Mouse (Mus musculus) ES-E14 (cell line): ENCODE results near the gene Ptprr. TPM values are rescaled to one million over a fixed set of nuclear protein-coding genes. Genes with fewer than 3 reads are reported as not detected.

Experiments used
- DNase-seq: peaks from one replicate; pipeline ENCODE4 v3.0.0-alpha.2; 2013; ENCODE audit warnings: low read depth, low spot score
- H3K27ac ChIP-seq: 2 replicates; pipeline ENCODE4 v1.5.1; 2012; ENCODE audit warnings: low read depth, mild to moderate bottlenecking, low read length, moderate library complexity, mixed read lengths; ENCODE audit not compliant: poor library complexity, insufficient read depth, severe bottlenecking
- H3K36me3 ChIP-seq: 2 replicates; pipeline ENCODE4 v1.6.1; 2012; ENCODE audit warnings: mild to moderate bottlenecking, low read length, moderate library complexity, mixed read lengths; ENCODE audit not compliant: control insufficient read depth, poor library complexity, insufficient read depth, severe bottlenecking
- H3K4me1 ChIP-seq, 2 experiments: fragments of 150-350 bp in 1 of 2; sonication (generic) in 1 of 2; 2 replicates each; pipeline ENCODE4 v1.6.1; 2012; ENCODE audit warnings: low read length in 2 of 2, mild to moderate bottlenecking in 1 of 2, mixed read lengths in 1 of 2; ENCODE audit not compliant: control insufficient read depth in 2 of 2, insufficient read depth in 2 of 2, poor library complexity in 1 of 2
- H3K4me3 ChIP-seq, 2 experiments: fragments of 150-350 bp in 1 of 2; sonication (generic) in 1 of 2; 2 replicates each; pipeline ENCODE4 v1.5.1; 2012; ENCODE audit warnings: low read length in 2 of 2, low read depth in 1 of 2, mild to moderate bottlenecking in 1 of 2, mixed read lengths in 1 of 2; ENCODE audit not compliant: insufficient read depth in 1 of 2, poor library complexity in 1 of 2, severe bottlenecking in 1 of 2
- H3K9ac ChIP-seq: 2 replicates; pipeline ENCODE4 v1.6.1; 2012; ENCODE audit warnings: low read depth, mild to moderate bottlenecking, low read length, mixed read lengths; ENCODE audit not compliant: poor library complexity, insufficient read depth, severe bottlenecking
- H3K9me3 ChIP-seq: fragments of 150-350 bp; sonication (generic); 2 replicates; pipeline ENCODE4 v1.6.1; 2012; ENCODE audit warnings: low read depth, mild to moderate bottlenecking, low read length; ENCODE audit not compliant: control insufficient read depth, insufficient read depth
- CHD2 ChIP-seq: IDR thresholded peaks from 2 replicates; pipeline ENCODE4 v1.6.1; 2014; ENCODE audit warnings: mild to moderate bottlenecking, low read depth, low read length, inconsistent platforms
- HCFC1 ChIP-seq: IDR thresholded peaks from 2 replicates; pipeline ENCODE4 v1.6.1; 2012; ENCODE audit warnings: low read length, inconsistent platforms, borderline replicate concordance; ENCODE audit not compliant: insufficient read depth
- MAFK ChIP-seq: IDR thresholded peaks from 2 replicates; pipeline ENCODE4 v1.6.1; 2014; ENCODE audit warnings: mild to moderate bottlenecking, low read depth, low read length, inconsistent platforms; ENCODE audit not compliant: insufficient read depth
- ZC3H11A ChIP-seq: IDR thresholded peaks from 2 replicates; pipeline ENCODE4 v1.6.1; 2012; ENCODE audit warnings: low read depth, mild to moderate bottlenecking, inconsistent platforms, low read length, borderline replicate concordance
- ZNF384 ChIP-seq: IDR thresholded peaks from 2 replicates; pipeline ENCODE4 v1.6.1; 2012; ENCODE audit warnings: low read depth, low read length, inconsistent platforms
- in situ Hi-C, 2 experiments: fragments of 600-800 bp; cut with MboI; formaldehyde crosslinking; loops; one replicate each; pipeline ENCODE4 v1.15.1; 2025; ENCODE audit warnings: low sequenced_read_pairs in 2 of 2, inconsistent platforms in 1 of 2; ENCODE audit not compliant: unreplicated experiment in 2 of 2
- total RNA-seq: library from RNA; depleted of rRNA; stranded (reverse); fragments of 300-350 nt; gene quantifications from 2 replicates; pipeline ENCODE4 v1.2.3, GENCODE M21; 2012

The Ptprr gene
- total RNA-seq, 1 experiment = 0.13 TPM

- in situ Hi-C loops = no loop called here
- H3K36me3 ChIP-seq = no peaks in the 10 kb centered on the region
- H3K4me1 ChIP-seq = no peaks in the 10 kb centered on the region
- no peaks in the 10 kb centered on the region for H3K9me3 ChIP-seq
- H3K27ac ChIP-seq = no peak overlapping the region
- H3K4me3 ChIP-seq = no peak overlapping the region
- no peak for DNase-seq
- H3K9ac ChIP-seq = no peak overlapping the region
- TF ChIP-seq ZNF384 (no peak), CHD2 (no peak), ZC3H11A (no peak), MAFK (no peak), HCFC1 (no peak)
Measured at GRCm38 (mm10) chr10:116112868-116113267, 94.9 kb downstream of the Ptprr start.

GRCm38 (mm10) chr10:116113867-116114474 lies 96.0 kb downstream of the Ptprr start, which contains the start of gene 4933416C03Rik:
4933416C03Rik (minus strand) TSS chr10:116113917.
- DNase-seq = peak; percentile 9
- H3K4me3 ChIP-seq = peak within 1 kb of the TSS; percentile 40 to 49
- H3K9ac ChIP-seq = no peak within 1 kb of the TSS
- H3K4me1 ChIP-seq = no peaks in the 10 kb centered on the region
- in situ Hi-C loops = no loop called here
- no peak for TF ChIP-seq ZC3H11A
- TF ChIP-seq HCFC1 = no peak
- no peak for TF ChIP-seq MAFK
- no peak for TF ChIP-seq CHD2
- TF ChIP-seq ZNF384 = no peak
- no peaks in the 10 kb centered on the region for H3K36me3 ChIP-seq
- H3K27ac ChIP-seq = no peak within 1 kb of the TSS
- H3K9me3 ChIP-seq = no peaks in the 10 kb centered on the region

GRCm38 (mm10) chr10:116115881-116116677 lies 98.1 kb downstream of the Ptprr start:
- Histone ChIP-seq H3K9me3 (no peaks in the 10 kb centered on the region), H3K36me3 (no peaks in the 10 kb centered on the region), H3K4me1 (no peaks in the 10 kb centered on the region), H3K9ac (no peak overlapping the region), H3K4me3 (no peak overlapping the region), H3K27ac (no peak overlapping the region)
- in situ Hi-C loops = no loop called here
- TF ChIP-seq HCFC1 (no peak), ZC3H11A (no peak), ZNF384 (no peak), MAFK (no peak), CHD2 (no peak)
- DNase-seq = no peak

GRCm38 (mm10) chr10:116117060-116117459 lies 99.0 kb downstream of the Ptprr start:
- H3K4me1 ChIP-seq = no peaks in the 10 kb centered on the region
- in situ Hi-C loops = no loop called here
- no peak overlapping the region for H3K4me3 ChIP-seq
- no peaks in the 10 kb centered on the region for H3K36me3 ChIP-seq
- TF ChIP-seq ZC3H11A (no peak), MAFK (no peak), ZNF384 (no peak), CHD2 (no peak), HCFC1 (no peak)
- H3K9ac ChIP-seq = no peak overlapping the region
- no peak overlapping the region for H3K27ac ChIP-seq
- no peaks in the 10 kb centered on the region for H3K9me3 ChIP-seq
- no peak for DNase-seq
